Mouse (Mus musculus): ENCODE measurements around the gene Mcat. TPM values are rescaled to one million over a fixed set of nuclear protein-coding genes. Genes with fewer than 3 reads are reported as not detected.

Mcat gene
- polyA plus RNA-seq, 1 experiment from 2014 or later, result 36.3 TPM

DNA sequence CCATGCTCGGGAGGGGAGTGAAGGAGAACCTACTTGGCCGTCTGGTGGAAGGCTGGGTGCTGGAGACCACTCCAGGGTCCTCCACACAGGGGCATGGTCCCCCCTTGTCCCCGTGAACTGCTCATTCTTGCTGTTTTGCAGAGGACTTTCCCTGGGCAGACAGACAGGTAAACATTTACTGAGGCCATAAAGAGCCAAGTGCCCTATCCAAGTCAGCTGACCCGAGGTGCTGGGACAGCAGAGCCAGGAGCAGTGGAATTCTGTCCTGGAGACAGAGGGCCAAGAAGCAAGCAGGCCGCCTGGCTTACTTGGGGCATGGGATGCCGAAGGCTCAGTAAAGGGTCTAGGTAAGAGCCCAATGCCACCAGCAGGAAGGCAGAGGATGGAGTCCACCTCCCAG lies 32.9 kb downstream of the Mcat start:
- H3K27ac ChIP-seq (replicated peaks), result no peak overlapping the region
- peaks cover 37% of the 10 kb centered on the region for H3K27me3 ChIP-seq
- H3K36me3 ChIP-seq, result no peaks in the 10 kb centered on the region
- peaks cover 17% of the 10 kb centered on the region for H3K4me1 ChIP-seq (replicated peaks)
- no peaks in the 10 kb centered on the region for H3K9me3 ChIP-seq
- no peak overlapping the region for H3K9ac ChIP-seq
- H3K4me3 ChIP-seq, result no peak overlapping the region
- WGBS, result 79% methylated on average over 6 of the region's 6 CpGs
- no peak overlapping the region for H3K4me2 ChIP-seq
- ATAC-seq (ENCODE audit: low read depth), result no peak

DNA sequence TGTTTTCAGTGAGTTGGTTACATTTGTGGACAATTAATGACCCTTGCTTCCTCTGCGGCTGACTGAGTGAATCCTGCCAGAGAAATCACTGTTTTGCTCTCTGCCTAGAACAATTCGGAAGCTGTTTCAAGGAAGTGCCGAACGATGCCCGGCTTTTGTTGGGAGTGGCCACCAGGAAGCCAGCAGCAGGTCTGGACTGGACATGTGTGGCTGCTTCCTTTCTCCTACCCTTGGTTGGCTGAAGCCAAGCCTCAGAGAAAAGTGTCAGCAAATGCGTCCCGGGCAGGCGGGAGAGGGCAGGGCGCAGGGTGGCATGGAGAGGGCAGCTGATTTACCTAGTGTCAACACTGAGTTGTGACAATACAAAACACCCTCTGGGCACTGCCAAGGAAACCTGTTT lies 33.4 kb downstream of the Mcat start:
- Histone ChIP-seq H3K4me2 (no peak overlapping the region), H3K9me3 (no peaks in the 10 kb centered on the region), H3K4me3 (no peak overlapping the region), H3K9ac (no peak overlapping the region), H3K27me3 (peaks cover 42% of the 10 kb centered on the region), H3K4me1 (replicated peaks) (peaks cover 17% of the 10 kb centered on the region), H3K27ac (replicated peaks) (no peak overlapping the region), H3K36me3 (no peaks in the 10 kb centered on the region)
- 77% methylated on average over 9 of the region's 9 CpGs for WGBS
- no peak for ATAC-seq (ENCODE audit: low read depth)

DNA sequence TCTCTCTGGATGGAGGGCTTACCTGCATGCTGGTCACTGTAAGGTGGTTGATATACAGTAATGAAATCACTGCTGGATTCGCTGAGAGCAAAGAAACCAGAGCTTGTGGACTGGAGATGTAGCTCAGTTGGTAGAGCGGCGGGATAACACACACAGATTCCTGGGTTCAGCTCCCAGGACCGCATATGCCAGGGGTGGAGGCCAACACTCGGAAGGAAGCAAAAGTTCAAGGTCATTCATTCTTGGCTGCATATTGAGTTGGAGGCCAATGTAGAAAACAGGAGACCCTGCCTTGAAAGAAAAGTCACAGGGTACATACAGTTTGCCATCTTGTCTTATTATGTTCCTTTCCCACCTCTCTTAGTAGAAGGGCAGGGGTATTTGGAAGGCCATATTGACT lies 33.8 kb downstream of the Mcat start:
- Histone ChIP-seq H3K4me3 (no peak overlapping the region), H3K9me3 (no peaks in the 10 kb centered on the region), H3K9ac (no peak overlapping the region), H3K4me1 (replicated peaks) (peaks cover 17% of the 10 kb centered on the region), H3K36me3 (no peaks in the 10 kb centered on the region), H3K4me2 (no peak overlapping the region), H3K27me3 (peaks cover 46% of the 10 kb centered on the region), H3K27ac (replicated peaks) (no peak overlapping the region)
- 84% methylated on average over 5 of the region's 5 CpGs for WGBS
- no peak for ATAC-seq (ENCODE audit: low read depth)

DNA sequence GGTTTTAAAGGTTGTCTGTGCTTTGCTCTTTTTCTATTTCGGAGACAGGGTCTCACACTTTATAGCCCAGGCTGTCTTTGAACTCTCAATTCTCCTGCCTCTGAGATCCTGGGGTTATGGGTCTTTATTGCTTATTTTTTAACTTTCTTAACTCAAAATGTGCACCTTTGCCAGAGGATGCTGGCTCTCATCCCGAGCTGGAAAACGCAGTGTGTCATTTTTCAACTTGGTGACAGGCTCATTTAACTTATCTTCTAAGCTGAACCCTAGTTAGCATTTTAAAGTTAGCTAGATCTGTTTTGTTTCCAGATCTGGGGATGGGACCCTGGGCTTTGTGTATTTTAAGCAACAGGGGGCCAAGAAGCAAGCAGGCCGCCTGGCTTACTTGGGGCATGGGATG lies 34.7 kb downstream of the Mcat start:
- peaks cover 55% of the 10 kb centered on the region for H3K27me3 ChIP-seq

DNA sequence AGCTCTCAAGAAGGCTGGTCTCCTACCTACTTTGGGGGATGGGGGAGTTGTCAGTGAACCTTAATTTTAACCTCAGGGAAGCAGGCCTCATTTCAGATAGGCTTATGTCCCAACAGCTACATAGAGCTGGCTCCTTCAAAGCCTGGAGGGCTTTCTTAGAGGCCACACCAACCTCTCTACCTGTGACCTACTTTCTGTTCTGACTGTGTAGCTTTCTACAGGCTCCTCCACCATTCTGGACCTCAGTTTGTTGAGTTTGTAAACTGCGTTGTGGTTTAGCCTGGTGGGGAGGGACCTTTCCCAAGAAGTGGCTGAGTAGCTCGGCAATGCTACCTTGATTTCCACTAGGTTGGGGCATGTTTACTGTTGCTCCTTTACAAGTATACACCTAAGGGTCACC lies 35.8 kb downstream of the Mcat start:
- H3K9ac ChIP-seq, result no peak overlapping the region
- H3K4me1 ChIP-seq (replicated peaks), result peaks cover 25% of the 10 kb centered on the region
- 0 out of 2 replicates have a peak overlapping the region, but pooled peaks have one; percentile 89 for H3K4me2 ChIP-seq
- no peak for ATAC-seq (ENCODE audit: low read depth)
- H3K27me3 ChIP-seq, result peaks cover 56% of the 10 kb centered on the region
- no peak overlapping the region for H3K4me3 ChIP-seq
- H3K36me3 ChIP-seq, result no peaks in the 10 kb centered on the region
- WGBS, result 67% methylated on average over 2 of the region's 2 CpGs
- H3K27ac ChIP-seq (replicated peaks), result no peak overlapping the region
- H3K9me3 ChIP-seq, result no peaks in the 10 kb centered on the region

More for the DNA sequence above, 34.7 kb downstream of the Mcat start:
- no peak overlapping the region for H3K4me2 ChIP-seq
- H3K36me3 ChIP-seq, result no peaks in the 10 kb centered on the region
- 66% methylated on average over 4 of the region's 4 CpGs for WGBS
- ATAC-seq (ENCODE audit: low read depth), result no peak
- H3K4me1 ChIP-seq (replicated peaks), result peaks cover 17% of the 10 kb centered on the region
- H3K4me3 ChIP-seq, result no peak overlapping the region
- H3K9ac ChIP-seq, result no peak overlapping the region
- H3K27ac ChIP-seq (replicated peaks), result no peak overlapping the region
- H3K9me3 ChIP-seq, result no peaks in the 10 kb centered on the region

DNA sequence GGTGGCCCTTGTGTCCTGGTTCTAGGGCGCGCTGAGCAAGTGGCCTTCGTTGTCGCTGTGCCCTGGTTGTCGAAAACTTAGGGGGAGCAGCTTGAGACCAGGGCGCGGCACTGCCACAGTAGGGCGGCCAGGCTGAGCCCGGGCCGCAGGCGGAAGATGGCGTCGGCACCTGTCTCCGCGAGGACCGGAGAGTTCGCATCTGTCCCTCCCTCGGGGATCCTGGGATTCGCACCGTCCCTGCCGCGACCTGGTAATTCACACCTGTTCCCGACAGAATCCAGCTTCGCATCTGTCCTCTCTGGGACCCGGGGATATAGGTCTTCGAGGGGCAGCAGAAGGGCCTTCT lies 36.5 kb downstream of the Mcat start:
- H3K4me2 ChIP-seq, result peak overlapping the region; percentile 89
- no peak overlapping the region for H3K27ac ChIP-seq (replicated peaks)
- ATAC-seq (ENCODE audit: low read depth), result no peak
- peak overlapping the region; percentile 46 for H3K4me3 ChIP-seq
- no peaks in the 10 kb centered on the region for H3K36me3 ChIP-seq
- 1% methylated on average over 26 of the region's 26 CpGs for WGBS
- peaks cover 56% of the 10 kb centered on the region for H3K27me3 ChIP-seq
- peak overlapping the region; percentile 67 for H3K9ac ChIP-seq
- no peaks in the 10 kb centered on the region for H3K9me3 ChIP-seq
- peaks cover 25% of the 10 kb centered on the region for H3K4me1 ChIP-seq (replicated peaks)

DNA sequence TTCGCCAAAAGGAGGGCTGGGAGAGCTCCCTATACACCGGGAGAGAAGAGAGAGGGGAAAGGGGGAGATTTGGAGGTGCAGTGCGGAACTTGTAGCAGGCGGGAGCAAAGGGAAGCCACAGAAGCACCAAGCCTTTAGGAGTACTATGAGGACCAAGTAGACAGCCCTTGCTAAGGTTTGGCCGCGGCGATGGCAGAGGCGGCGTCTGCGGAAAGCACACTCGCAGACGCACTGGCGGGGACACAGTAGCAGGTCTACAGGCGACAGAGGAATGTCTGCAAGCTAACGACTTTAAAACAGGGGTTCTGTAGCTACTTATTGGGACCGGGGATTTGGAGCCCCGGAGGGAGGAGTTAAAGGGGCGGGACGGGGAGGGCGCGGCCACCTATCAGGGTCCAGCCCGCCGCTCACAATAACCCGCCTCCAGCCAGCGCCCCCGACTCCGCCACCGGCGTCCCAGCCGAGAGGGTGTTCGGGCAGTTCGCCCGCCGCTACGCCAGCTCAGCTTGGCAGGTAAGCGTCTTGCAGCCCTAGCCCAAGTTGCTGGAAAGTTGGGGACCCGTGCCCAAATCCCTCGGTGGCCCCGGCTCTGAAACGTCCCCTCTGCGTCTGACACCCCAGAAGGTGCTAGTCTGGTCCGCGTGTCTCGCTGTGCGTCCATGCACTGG lies 37.0 kb downstream of the Mcat start, which contains the start of gene Bik:
Gene Bik, plus strand, starts transcription at position 439 of the 668 bp plus-strand sequence.
- peaks cover 56% of the 10 kb centered on the region for H3K27me3 ChIP-seq
- no peaks in the 10 kb centered on the region for H3K9me3 ChIP-seq
- peak within 1 kb of the TSS; percentile 89 for H3K4me2 ChIP-seq
- peaks cover 25% of the 10 kb centered on the region for H3K4me1 ChIP-seq (replicated peaks)
- H3K9ac ChIP-seq, result peak within 1 kb of the TSS; percentile 67
- peak; percentile 60; the same call in 1 of the 2 replicates for ATAC-seq (ENCODE audit: low read depth)
- peak within 1 kb of the TSS; percentile 46 for H3K4me3 ChIP-seq
- no peak within 1 kb of the TSS for H3K27ac ChIP-seq (replicated peaks)
- no peaks in the 10 kb centered on the region for H3K36me3 ChIP-seq
- under 1% methylated on average over 39 of the region's 45 CpGs for WGBS

DNA sequence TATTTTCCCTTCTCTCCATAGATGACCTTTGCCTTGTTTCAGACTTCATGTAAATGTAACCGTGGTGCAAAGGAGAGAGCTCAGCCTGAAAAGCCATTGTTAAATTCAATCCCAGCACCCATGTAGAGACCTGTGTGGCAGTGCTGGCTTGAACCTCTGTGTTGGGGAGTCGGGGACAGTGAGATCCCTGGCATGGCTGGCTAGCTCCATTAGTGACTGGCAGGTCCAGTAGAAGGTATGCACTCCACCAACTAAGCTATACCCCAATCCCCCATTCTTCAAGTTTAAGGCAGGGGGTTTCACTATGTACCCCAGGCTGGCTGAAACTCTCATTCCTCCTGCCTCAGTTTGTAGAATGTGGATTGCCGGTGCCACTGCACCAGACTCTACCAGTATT lies 39.3 kb downstream of the Mcat start:
- 83% methylated on average over 3 of the region's 3 CpGs for WGBS
- H3K9me3 ChIP-seq, result no peaks in the 10 kb centered on the region
- no peak overlapping the region for H3K9ac ChIP-seq
- no peaks in the 10 kb centered on the region for H3K36me3 ChIP-seq
- no peak for ATAC-seq (ENCODE audit: low read depth)
- H3K4me1 ChIP-seq (replicated peaks), result peaks cover 25% of the 10 kb centered on the region
- peaks cover 56% of the 10 kb centered on the region for H3K27me3 ChIP-seq
- H3K4me2 ChIP-seq, result no peak overlapping the region
- H3K4me3 ChIP-seq, result no peak overlapping the region
- H3K27ac ChIP-seq (replicated peaks), result no peak overlapping the region

DNA sequence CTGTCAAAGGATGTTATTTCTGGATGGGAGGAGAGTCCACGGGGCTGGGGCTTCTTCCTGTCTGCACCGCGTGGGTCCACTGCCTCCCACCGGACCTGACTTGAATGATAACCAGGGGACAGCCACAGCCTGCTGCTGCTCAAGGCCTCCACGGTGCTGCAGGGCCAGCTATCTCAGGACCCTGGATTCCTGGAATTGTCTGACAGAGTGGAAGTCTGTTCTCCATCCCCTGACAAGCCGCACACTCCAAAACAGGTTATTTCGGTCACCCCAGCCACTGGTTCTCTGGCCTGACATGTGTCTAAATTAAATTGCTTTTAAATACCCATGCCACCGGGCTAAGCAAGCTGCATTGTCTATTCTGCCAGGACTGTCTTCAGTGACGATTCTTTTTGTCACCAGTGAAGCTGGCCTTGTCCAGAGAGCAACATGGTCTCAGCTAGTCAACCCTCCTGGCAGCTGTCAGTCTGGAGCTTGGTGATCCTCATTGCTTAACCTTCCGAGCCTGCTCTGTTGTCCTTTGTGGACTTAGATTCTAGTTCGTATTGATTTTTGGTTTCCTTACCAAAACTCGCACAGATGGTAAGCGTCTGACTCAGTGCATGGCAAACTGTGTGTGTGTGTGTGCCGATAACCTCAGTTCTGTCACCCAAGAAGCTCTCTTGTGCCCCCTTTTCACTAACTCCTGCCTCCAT lies 39.8 kb downstream of the Mcat start:
- H3K27me3 ChIP-seq, result peaks cover 55% of the 10 kb centered on the region
- no peaks in the 10 kb centered on the region for H3K9me3 ChIP-seq
- peaks cover 26% of the 10 kb centered on the region for H3K4me1 ChIP-seq (replicated peaks)
- no peak overlapping the region for H3K4me2 ChIP-seq
- WGBS, result 59% methylated on average over 14 of the region's 14 CpGs
- no peak overlapping the region for H3K27ac ChIP-seq (replicated peaks)
- H3K36me3 ChIP-seq, result no peaks in the 10 kb centered on the region
- no peak for ATAC-seq (ENCODE audit: low read depth)
- no peak overlapping the region for H3K4me3 ChIP-seq
- peak overlapping the region; percentile 44; the same call in 1 of the 2 replicates for H3K9ac ChIP-seq

DNA sequence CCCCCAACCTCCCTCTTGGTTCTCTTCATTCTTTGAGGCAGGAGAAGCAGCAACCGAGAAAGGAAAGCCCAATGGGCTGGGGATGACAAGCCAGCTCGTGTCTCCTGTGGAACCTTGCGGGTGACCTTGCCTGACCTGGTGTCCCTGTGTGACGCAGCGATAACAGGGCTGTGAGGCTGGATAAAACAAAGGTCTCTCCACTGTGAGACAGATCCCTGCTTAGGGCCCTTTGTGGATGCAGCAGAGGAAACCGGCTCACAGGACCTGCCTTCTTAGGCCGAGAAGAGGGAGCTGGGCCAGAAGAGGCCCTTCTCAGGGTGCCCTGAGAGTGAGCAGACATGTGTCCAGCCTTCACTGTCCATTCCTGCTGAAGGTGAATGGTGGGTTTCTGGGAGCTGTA lies 40.4 kb downstream of the Mcat start:
- Histone ChIP-seq H3K27ac (replicated peaks) (no peak overlapping the region), H3K36me3 (no peaks in the 10 kb centered on the region), H3K4me2 (no peak overlapping the region), H3K9ac (peak overlapping the region; percentile 44; the same call in 1 of the 2 replicates), H3K27me3 (peaks cover 49% of the 10 kb centered on the region), H3K9me3 (no peaks in the 10 kb centered on the region), H3K4me1 (replicated peaks) (peaks cover 32% of the 10 kb centered on the region), H3K4me3 (no peak overlapping the region)
- 24% methylated on average over 7 of the region's 7 CpGs for WGBS
- no peak for ATAC-seq (ENCODE audit: low read depth)

DNA sequence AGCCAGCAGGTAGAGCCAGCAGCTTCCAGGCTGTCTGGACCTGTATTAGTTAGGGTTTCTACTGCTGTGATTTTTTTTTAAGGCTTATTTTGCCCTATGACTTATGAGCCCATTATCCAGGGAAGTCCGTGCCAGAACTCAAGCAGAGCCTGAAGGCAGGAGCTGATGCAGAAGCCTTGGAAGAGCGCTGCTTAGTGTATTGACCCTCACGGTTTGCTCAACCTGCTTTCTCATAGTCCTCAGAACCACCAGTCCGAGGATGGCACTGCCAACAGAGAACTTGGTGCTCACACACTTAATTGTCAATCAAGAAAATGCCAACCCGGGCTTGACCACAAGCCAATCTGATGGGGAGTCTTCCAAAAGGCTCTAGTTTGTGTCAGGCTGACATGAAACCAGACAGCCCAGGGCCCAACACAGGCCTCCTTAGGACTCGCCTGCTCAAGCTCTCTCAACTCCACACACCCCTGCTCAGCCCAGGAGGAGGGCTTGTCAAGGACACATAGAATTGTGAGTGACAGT lies 42.7 kb downstream of the Mcat start:
- no peak for ATAC-seq (ENCODE audit: low read depth)
- no peaks in the 10 kb centered on the region for H3K9me3 ChIP-seq
- H3K27me3 ChIP-seq, result peaks cover 27% of the 10 kb centered on the region
- WGBS, result 85% methylated on average over 6 of the region's 6 CpGs
- peaks cover 18% of the 10 kb centered on the region for H3K4me1 ChIP-seq (replicated peaks)
- H3K4me2 ChIP-seq, result no peak overlapping the region
- H3K36me3 ChIP-seq, result no peaks in the 10 kb centered on the region
- no peak overlapping the region for H3K4me3 ChIP-seq
- no peak overlapping the region for H3K27ac ChIP-seq (replicated peaks)
- H3K9ac ChIP-seq, result no peak overlapping the region

DNA sequence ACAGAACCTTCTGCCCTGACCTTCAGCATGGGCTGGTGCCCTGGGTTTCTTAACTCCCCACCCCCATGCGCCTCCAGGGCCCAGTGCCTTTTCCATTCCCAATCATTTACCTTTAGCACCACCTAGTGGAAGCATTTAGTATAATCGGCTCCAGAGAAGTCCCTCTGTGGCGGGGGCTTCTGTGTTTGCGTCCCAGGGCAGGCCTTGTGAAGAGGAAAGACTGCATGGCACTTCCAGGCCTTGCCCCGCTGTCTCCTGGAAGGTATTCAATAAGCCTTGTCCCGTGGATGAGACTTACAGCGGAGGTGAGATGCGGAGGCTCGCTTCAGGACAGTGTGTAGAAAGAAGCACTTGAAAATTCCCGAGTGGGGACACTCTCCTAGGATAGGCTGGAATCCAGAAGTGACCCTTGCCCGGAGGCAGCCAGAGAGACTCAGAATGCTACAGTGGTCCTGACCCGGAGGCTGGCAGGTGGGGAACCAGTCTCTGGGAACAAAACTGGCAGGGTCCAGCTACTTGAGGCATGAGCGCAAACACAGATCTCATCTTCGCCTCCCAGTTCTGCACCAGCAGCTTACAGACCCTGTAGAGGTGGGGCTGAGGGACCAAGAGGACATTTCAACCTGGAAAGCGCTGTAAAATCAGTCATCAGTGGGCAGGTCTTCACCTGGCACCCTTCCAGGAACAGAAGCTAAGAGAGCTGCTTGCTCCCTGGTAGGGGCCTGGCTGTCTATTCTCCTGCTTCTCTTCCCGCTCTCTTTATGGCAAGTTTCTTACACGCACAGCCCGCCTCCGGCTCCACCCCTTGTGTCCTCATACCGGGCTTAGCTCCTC lies 45.2 kb downstream of the Mcat start:
- 35% methylated on average over 20 of the region's 20 CpGs for WGBS
- Histone ChIP-seq H3K36me3 (no peaks in the 10 kb centered on the region), H3K27ac (replicated peaks) (no peak overlapping the region), H3K9ac (no peak overlapping the region), H3K4me2 (peak overlapping the region; percentile 13; the same call in 1 of the 2 replicates), H3K4me3 (no peak overlapping the region), H3K27me3 (peaks cover 5% of the 10 kb centered on the region; the same call in 1 of the 2 replicates), H3K4me1 (replicated peaks) (peaks cover 13% of the 10 kb centered on the region), H3K9me3 (no peaks in the 10 kb centered on the region)
- peak; percentile 72 for ATAC-seq (ENCODE audit: low read depth)

Measured in neural tube, embryonic 13.5 days (tissue).